Mouse (Mus musculus): ENCODE results near the gene Adk.

The Adk gene

GRCm38 (mm10) chr14:21102666-21103203 lies 50.4 kb downstream of the Adk start:
- DNase-seq = no peak

GRCm38 (mm10) chr14:21105049-21105448 lies 52.7 kb downstream of the Adk start:
- DNase-seq = no peak

- no peak for DNase-seq
Observed at GRCm38 (mm10) chr14:21106582-21106981, 54.2 kb downstream of the Adk start.

GRCm38 (mm10) chr14:21107551-21107950 lies 55.2 kb downstream of the Adk start:
- DNase-seq = no peak

GRCm38 (mm10) chr14:21110492-21110891 lies 58.1 kb downstream of the Adk start:
- no peak for DNase-seq

- no peak for DNase-seq
Observed at GRCm38 (mm10) chr14:21111500-21111899, 59.1 kb downstream of the Adk start.

GRCm38 (mm10) chr14:21112174-21112573 lies 59.8 kb downstream of the Adk start:
- no peak for DNase-seq

GRCm38 (mm10) chr14:21112742-21113141 lies 60.4 kb downstream of the Adk start:
- DNase-seq = no peak

- no peak for DNase-seq
Observed at GRCm38 (mm10) chr14:21114339-21114738, 62.0 kb downstream of the Adk start.

- no peak for DNase-seq
Observed at GRCm38 (mm10) chr14:21115318-21115717, 62.9 kb downstream of the Adk start.

- DNase-seq = no peak
Observed at GRCm38 (mm10) chr14:21115888-21116460, 63.6 kb downstream of the Adk start.

- no peak for DNase-seq
Observed at GRCm38 (mm10) chr14:21118095-21118494, 65.7 kb downstream of the Adk start.

- DNase-seq = no peak
Observed at GRCm38 (mm10) chr14:21119653-21120313, 67.4 kb downstream of the Adk start.

- peak in 1 of 2 experiments; percentile 47 for DNase-seq
Observed at GRCm38 (mm10) chr14:21120473-21120872, 68.1 kb downstream of the Adk start.

GRCm38 (mm10) chr14:21127215-21127614 lies 74.8 kb downstream of the Adk start:
- DNase-seq = no peak

- peak in 1 of 2 experiments; percentile 39 for DNase-seq
Observed at GRCm38 (mm10) chr14:21136906-21137305, 84.5 kb downstream of the Adk start.

GRCm38 (mm10) chr14:21142603-21143002 lies 90.2 kb downstream of the Adk start:
- DNase-seq = no peak

- peak in 1 of 2 experiments; percentile 18 for DNase-seq
Observed at GRCm38 (mm10) chr14:21143406-21144115, 91.2 kb downstream of the Adk start.

GRCm38 (mm10) chr14:21147171-21147570 lies 94.8 kb downstream of the Adk start:
- no peak for DNase-seq

GRCm38 (mm10) chr14:21150301-21150700 lies 97.9 kb downstream of the Adk start:
- DNase-seq = no peak

GRCm38 (mm10) chr14:21152055-21152454 lies 99.7 kb downstream of the Adk start:
- DNase-seq = no peak

- DNase-seq = no peak
Observed at GRCm38 (mm10) chr14:21165706-21166105, 113.3 kb downstream of the Adk start.

- no peak for DNase-seq
Observed at GRCm38 (mm10) chr14:21166114-21166513, 113.7 kb downstream of the Adk start.

All from spleen, adult 18-20 months (tissue).